Mouse (Mus musculus): ENCODE data around the gene Psma2.

DNA sequence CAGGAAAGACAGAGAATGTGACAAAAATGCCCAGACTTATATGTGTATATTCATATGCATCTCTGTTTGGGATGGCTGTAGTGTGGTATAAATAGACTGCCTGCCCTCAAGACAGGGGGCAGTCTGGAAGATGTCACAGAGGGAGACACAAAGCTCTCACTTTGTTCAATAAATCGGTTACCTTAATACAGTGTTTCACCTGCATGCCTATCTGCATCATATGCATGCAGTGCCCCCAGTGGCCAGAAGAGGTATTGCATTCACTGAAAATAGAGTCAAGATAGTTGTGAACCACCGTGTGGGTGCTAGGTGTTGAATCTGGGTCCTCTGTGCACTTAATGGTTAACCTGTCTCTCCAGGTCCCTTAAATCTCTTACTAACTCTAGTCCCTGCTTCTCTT is 5.7 kb downstream of the Psma2 start:
- TF ChIP-seq GATA1 (IDR thresholded peaks at IDR 0.05; ENCODE audit: borderline replicate concordance, low read length) (no peak), FLI1 (IDR thresholded peaks at IDR 0.05; ENCODE audit: low read length) (no peak)
